Mouse (Mus musculus): Measurements from ENCODE around the gene 1700016K19Rik. TPM values are rescaled to one million over a fixed set of nuclear protein-coding genes. Genes with fewer than 3 reads are reported as not detected.

1700016K19Rik gene
- polyA plus RNA-seq, 1 experiment from 2014 or later: 2.6 TPM

DNA sequence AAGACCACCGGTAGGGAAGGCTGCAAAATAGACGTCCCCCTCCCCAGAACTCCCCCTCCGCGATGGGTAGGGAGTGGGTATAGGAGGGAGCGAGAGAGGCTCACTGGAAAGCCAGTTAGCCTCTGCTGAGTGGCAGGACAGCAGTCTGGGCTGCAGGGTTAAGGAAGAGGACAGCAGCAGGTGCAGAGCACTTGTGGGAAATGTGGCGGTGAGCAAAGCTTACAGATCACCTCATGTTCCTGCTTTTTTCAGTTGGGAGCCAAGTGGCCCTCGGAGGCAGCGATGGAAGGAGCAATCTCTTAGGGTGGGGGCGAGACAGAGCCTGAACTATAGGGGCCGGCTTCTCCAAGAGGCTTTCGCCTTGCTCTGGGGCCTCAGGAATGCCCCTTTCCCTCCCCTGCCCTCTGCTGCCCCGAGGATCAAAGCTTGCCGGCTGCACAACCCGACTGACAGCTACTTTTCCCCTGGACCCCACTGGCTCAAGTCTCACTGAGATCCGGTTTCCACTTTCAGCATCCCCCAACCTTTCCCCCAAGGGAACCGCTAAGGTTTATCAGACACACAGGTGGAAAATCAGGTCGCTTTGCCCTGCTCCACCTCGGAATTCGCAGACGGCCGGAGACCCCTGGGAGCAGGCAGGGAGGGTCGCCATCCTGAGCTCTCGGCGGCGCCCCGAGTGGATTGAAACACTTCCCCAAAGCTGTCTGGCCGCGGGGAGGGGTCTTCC lies 33.9 kb upstream of the 1700016K19Rik start:
- ATAC-seq: peak; percentile 23; the same call in 1 of the 2 replicates
- Histone ChIP-seq H3K4me1 (ENCODE audit: control insufficient read depth, insufficient read depth, low read length) (peaks cover 27% of the 10 kb centered on the region), H3K36me3 (ENCODE audit: control insufficient read depth, insufficient read depth, low read length) (no peaks in the 10 kb centered on the region), H3K27ac (ENCODE audit: low read length) (peak overlapping the region; percentile 84), H3K4me2 (ENCODE audit: low read depth, low read length) (peak overlapping the region; percentile 92), H3K27me3 (replicated peaks; ENCODE audit: control insufficient read depth, insufficient read depth, low read length) (no peaks in the 10 kb centered on the region), H3K9ac (ENCODE audit: low read depth, low read length) (peak overlapping the region; percentile 87), H3K9me3 (ENCODE audit: control insufficient read depth, low read length) (no peaks in the 10 kb centered on the region), H3K4me3 (ENCODE audit: low read length) (peak overlapping the region; percentile 69)
- 11% methylated on average over 28 of the region's 28 CpGs for WGBS

DNA sequence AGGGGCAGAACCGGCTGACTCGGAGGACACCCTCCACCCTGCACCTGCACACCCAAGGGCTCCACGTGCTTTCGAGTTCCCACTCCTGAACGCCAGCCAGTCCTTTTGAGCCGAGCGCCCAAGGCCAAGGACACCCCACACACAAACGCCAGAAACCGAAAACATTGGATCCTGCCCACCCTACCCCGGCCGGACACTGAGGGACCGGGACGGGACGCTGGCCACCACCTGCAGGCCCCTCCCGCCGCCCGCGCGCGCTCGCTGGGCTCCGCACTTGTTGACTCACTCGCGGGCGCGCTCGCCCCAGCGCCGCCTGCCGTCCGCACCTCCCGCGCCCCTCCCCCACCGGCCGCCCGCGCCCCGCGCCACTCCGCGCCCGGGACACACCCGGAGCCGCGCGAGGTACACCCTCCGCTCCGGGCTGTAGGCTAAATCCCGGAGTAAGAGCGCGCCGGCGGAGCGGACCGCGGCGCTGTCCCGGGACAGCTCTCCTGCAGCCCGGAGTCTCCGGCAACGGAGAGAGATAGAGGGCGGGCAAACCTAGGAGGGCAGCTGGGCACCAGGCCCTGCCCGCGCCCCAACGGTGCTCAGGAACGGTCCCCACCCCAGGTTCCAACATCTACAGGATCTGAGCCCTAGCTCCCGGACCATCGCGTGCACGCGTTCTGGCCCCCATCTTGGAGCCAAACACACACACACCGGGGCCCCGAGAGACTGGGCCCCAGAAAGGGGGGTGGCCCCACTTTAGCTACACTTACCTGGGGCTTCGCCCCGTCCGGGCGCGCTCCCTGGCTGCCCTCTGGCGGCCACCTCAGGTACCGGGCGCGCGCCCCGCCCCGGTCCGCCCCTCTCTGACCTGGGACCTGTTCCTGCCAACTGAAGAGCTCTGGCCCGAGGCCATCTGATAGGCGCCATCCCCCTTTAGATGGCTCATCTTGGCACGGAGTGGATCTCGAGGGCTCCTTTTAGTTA lies 33.0 kb upstream of the 1700016K19Rik start:
- WGBS: under 1% methylated on average over 87 of the region's 90 CpGs
- Histone ChIP-seq H3K4me1 (ENCODE audit: control insufficient read depth, insufficient read depth, low read length) (peaks cover 27% of the 10 kb centered on the region), H3K27me3 (replicated peaks; ENCODE audit: control insufficient read depth, insufficient read depth, low read length) (no peaks in the 10 kb centered on the region), H3K9me3 (ENCODE audit: control insufficient read depth, low read length) (no peaks in the 10 kb centered on the region), H3K9ac (ENCODE audit: low read depth, low read length) (peak overlapping the region; percentile 87), H3K27ac (ENCODE audit: low read length) (peak overlapping the region; percentile 93), H3K36me3 (ENCODE audit: control insufficient read depth, insufficient read depth, low read length) (no peaks in the 10 kb centered on the region), H3K4me3 (ENCODE audit: low read length) (peak overlapping the region; percentile 69), H3K4me2 (ENCODE audit: low read depth, low read length) (peak overlapping the region; percentile 92)
- peak; percentile 88 for ATAC-seq

DNA sequence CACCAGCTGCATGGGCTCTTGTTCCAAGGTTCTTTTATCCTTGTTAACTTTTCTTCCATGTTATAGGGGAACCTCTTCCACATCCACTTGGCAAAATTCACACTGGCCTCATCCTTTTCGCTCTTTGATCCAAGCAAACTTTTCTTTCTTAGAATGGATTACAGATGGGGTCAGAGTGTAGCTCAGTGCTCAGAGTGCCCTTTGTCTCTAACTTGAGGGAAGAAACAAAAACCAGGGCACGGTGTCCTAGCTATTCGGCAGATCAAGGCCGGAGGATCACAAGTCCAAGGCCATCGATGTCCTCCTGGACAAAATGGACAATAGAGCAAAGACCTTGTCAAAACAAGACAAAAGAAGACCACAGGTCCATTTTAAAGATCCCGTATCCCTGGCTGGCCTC lies 31.0 kb upstream of the 1700016K19Rik start:
- H3K4me2 ChIP-seq (ENCODE audit: low read depth, low read length): no peak overlapping the region
- H3K36me3 ChIP-seq (ENCODE audit: control insufficient read depth, insufficient read depth, low read length): no peaks in the 10 kb centered on the region
- H3K4me3 ChIP-seq (ENCODE audit: low read length): no peak overlapping the region
- ATAC-seq: no peak
- H3K9ac ChIP-seq (ENCODE audit: low read depth, low read length): no peak overlapping the region
- no peaks in the 10 kb centered on the region for H3K27me3 ChIP-seq (replicated peaks; ENCODE audit: control insufficient read depth, insufficient read depth, low read length)
- no peaks in the 10 kb centered on the region for H3K9me3 ChIP-seq (ENCODE audit: control insufficient read depth, low read length)
- peaks cover 25% of the 10 kb centered on the region for H3K4me1 ChIP-seq (ENCODE audit: control insufficient read depth, insufficient read depth, low read length)
- WGBS: 94% methylated on average over 6 of the region's 6 CpGs
- H3K27ac ChIP-seq (ENCODE audit: low read length): no peak overlapping the region

DNA sequence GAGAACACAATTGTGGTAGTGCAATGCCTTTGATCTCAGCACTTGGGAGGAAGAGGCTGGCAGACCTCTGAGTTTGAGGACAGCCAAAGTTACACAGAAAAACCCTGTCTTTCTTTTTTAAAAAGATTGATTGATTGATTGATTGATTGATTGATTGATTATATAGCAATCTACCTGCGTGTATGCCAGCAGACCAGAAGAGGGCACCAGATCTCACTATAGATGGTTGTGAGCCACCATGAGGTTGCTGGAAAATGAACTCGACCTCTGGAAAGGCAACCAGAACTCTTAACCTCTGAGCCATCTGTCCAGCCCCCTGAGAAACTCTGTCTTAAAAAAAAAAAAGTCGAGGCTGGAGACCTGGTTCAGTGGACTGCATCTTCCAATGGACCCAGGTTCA lies 29.1 kb upstream of the 1700016K19Rik start:
- Histone ChIP-seq H3K4me3 (ENCODE audit: low read length) (no peak overlapping the region), H3K36me3 (ENCODE audit: control insufficient read depth, insufficient read depth, low read length) (no peaks in the 10 kb centered on the region), H3K27me3 (replicated peaks; ENCODE audit: control insufficient read depth, insufficient read depth, low read length) (no peaks in the 10 kb centered on the region), H3K4me2 (ENCODE audit: low read depth, low read length) (no peak overlapping the region), H3K4me1 (ENCODE audit: control insufficient read depth, insufficient read depth, low read length) (peaks cover 9% of the 10 kb centered on the region; the same call in 1 of the 2 replicates), H3K9ac (ENCODE audit: low read depth, low read length) (no peak overlapping the region), H3K9me3 (ENCODE audit: control insufficient read depth, low read length) (no peaks in the 10 kb centered on the region), H3K27ac (ENCODE audit: low read length) (no peak overlapping the region)
- no peak for ATAC-seq
- 34% methylated on average over 3 of the region's 3 CpGs for WGBS

DNA sequence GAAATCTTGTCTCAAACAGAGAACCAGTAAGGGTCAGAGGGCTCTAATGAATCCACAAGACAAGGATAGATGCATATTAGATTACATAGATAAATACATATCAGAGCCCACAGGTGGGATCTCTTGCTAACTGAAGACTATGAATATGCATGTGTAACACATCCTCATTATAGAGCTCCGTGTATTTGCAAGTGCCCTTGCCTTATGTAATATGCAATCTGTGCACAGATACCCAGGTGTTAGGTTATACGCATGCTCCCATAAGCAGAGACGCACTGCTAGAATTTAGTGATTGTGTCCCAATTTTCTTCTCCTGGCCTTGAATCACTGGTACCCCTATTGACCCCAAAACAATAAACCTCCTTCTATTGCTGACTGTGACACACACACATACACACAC lies 27.5 kb upstream of the 1700016K19Rik start:
- 87% methylated on average over 3 of the region's 3 CpGs for WGBS
- no peaks in the 10 kb centered on the region for H3K36me3 ChIP-seq (ENCODE audit: control insufficient read depth, insufficient read depth, low read length)

DNA sequence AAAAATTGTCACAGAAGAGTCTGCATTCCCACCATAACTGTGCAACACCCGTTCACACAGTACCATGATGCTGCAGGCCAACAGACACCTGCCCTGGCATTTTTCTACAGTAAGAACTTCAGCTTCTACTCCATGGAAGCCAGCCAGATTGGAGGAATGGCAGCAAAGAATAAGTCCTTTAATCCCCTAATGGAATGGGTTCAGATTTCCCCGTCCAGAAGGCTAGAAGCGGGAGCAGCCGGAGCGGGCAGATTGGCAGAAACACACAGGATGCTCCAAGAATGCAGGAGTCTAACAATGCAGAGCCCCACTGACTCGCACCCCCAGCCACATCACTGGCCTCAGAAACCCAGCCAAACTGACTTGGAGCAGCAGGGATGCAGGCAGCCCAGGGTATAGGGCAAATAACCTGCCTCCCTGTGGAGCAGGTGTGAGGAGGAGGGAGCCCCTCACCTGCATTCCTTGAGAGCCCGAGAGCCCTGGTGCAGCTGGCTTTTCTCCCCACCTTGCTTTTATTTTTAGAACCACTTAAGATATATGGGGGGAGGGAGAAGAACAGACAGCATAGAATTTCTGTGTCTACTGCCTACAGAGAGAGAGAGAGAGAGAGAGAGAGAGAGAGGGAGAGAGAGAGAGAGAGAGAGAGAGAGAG lies 26.7 kb upstream of the 1700016K19Rik start:
- Histone ChIP-seq H3K4me2 (ENCODE audit: low read depth, low read length) (no peak overlapping the region), H3K36me3 (ENCODE audit: control insufficient read depth, insufficient read depth, low read length) (no peaks in the 10 kb centered on the region), H3K27me3 (replicated peaks; ENCODE audit: control insufficient read depth, insufficient read depth, low read length) (no peaks in the 10 kb centered on the region), H3K9me3 (ENCODE audit: control insufficient read depth, low read length) (no peaks in the 10 kb centered on the region), H3K27ac (ENCODE audit: low read length) (no peak overlapping the region), H3K9ac (ENCODE audit: low read depth, low read length) (no peak overlapping the region), H3K4me3 (ENCODE audit: low read length) (no peak overlapping the region), H3K4me1 (ENCODE audit: control insufficient read depth, insufficient read depth, low read length) (no peaks in the 10 kb centered on the region)
- WGBS: 36% methylated on average over 7 of the region's 7 CpGs
- ATAC-seq: no peak

More for the DNA sequence above, 27.5 kb upstream of the 1700016K19Rik start:
- no peak overlapping the region for H3K9ac ChIP-seq (ENCODE audit: low read depth, low read length)
- 0 out of 2 replicates have a peak, but pooled peaks cover 3% of the 10 kb centered on the region for H3K4me1 ChIP-seq (ENCODE audit: control insufficient read depth, insufficient read depth, low read length)
- H3K4me2 ChIP-seq (ENCODE audit: low read depth, low read length): no peak overlapping the region
- no peak overlapping the region for H3K4me3 ChIP-seq (ENCODE audit: low read length)
- no peak overlapping the region for H3K27ac ChIP-seq (ENCODE audit: low read length)
- H3K9me3 ChIP-seq (ENCODE audit: control insufficient read depth, low read length): no peaks in the 10 kb centered on the region
- no peaks in the 10 kb centered on the region for H3K27me3 ChIP-seq (replicated peaks; ENCODE audit: control insufficient read depth, insufficient read depth, low read length)
- no peak for ATAC-seq

DNA sequence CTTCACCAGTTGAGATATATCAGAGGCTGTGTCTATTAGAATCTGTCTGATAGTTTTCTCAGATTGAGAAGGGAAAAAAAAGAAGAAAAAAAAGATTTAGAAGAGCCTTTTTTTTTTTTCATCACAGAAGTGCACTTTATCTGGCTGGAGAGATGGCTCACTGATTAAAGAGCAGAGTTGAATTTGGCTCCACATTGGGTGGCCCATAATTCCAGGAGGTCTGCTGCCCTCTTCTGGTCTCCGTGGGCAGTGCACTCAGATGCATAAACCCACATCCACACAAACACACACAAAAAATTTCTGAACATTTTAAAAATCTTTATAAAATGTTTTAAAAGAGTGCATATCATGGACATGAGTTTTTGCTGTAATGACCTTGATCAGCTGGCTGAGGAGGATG lies 25.7 kb upstream of the 1700016K19Rik start:
- no peaks in the 10 kb centered on the region for H3K27me3 ChIP-seq (replicated peaks; ENCODE audit: control insufficient read depth, insufficient read depth, low read length)
- H3K4me1 ChIP-seq (ENCODE audit: control insufficient read depth, insufficient read depth, low read length): no peaks in the 10 kb centered on the region
- no peaks in the 10 kb centered on the region for H3K9me3 ChIP-seq (ENCODE audit: control insufficient read depth, low read length)
- WGBS: 79% methylated on average over 1 of the region's 1 CpGs
- H3K9ac ChIP-seq (ENCODE audit: low read depth, low read length): no peak overlapping the region
- ATAC-seq: no peak
- H3K27ac ChIP-seq (ENCODE audit: low read length): no peak overlapping the region
- no peak overlapping the region for H3K4me3 ChIP-seq (ENCODE audit: low read length)
- no peaks in the 10 kb centered on the region for H3K36me3 ChIP-seq (ENCODE audit: control insufficient read depth, insufficient read depth, low read length)
- no peak overlapping the region for H3K4me2 ChIP-seq (ENCODE audit: low read depth, low read length)

DNA sequence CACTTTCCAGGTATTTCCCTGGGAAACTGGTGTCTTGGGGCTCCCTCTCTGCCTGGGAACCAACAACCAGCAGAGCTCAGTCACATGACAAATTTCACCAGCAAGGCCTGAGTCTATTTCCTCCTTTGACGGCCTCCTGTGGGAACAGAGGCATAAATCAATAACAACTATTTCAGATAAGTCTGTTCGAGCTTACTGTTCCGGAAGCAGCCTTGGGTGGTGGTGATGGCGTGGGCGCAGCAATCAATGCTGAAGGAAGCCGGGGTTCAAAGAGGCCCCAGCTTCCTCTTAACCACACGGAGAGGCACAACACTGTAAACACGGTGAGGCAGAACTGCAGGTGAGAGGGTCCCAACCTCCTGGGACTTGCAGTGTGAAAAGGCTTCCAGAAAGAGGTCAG lies 23.0 kb upstream of the 1700016K19Rik start:
- Histone ChIP-seq H3K4me1 (ENCODE audit: control insufficient read depth, insufficient read depth, low read length) (no peaks in the 10 kb centered on the region), H3K4me3 (ENCODE audit: low read length) (no peak overlapping the region), H3K27ac (ENCODE audit: low read length) (peak overlapping the region; percentile 50), H3K9ac (ENCODE audit: low read depth, low read length) (no peak overlapping the region), H3K27me3 (replicated peaks; ENCODE audit: control insufficient read depth, insufficient read depth, low read length) (no peaks in the 10 kb centered on the region), H3K4me2 (ENCODE audit: low read depth, low read length) (no peak overlapping the region), H3K9me3 (ENCODE audit: control insufficient read depth, low read length) (no peaks in the 10 kb centered on the region), H3K36me3 (ENCODE audit: control insufficient read depth, insufficient read depth, low read length) (no peaks in the 10 kb centered on the region)
- 36% methylated on average over 8 of the region's 8 CpGs for WGBS
- peak; percentile 88 for ATAC-seq

DNA sequence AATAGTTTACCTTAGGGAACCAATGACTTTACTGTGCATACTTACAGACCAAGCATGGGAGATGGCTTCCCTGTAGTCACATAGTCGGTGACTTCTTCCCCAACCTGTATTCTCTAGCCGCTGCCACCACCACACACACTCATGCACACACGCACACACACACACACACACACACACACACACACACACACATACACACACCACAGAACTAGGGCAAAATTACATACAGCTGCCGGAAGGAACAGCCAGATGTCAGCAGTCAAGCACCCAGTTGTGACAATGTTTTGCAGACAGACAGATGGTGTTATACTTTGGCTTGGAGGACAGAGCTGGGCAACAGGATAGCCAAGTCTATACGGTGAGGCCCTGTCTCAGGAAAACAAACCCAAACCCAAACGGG lies 21.7 kb upstream of the 1700016K19Rik start:
- H3K9me3 ChIP-seq (ENCODE audit: control insufficient read depth, low read length): no peaks in the 10 kb centered on the region
- H3K4me1 ChIP-seq (ENCODE audit: control insufficient read depth, insufficient read depth, low read length): no peaks in the 10 kb centered on the region
- H3K27ac ChIP-seq (ENCODE audit: low read length): no peak overlapping the region
- H3K27me3 ChIP-seq (replicated peaks; ENCODE audit: control insufficient read depth, insufficient read depth, low read length): no peaks in the 10 kb centered on the region
- H3K4me3 ChIP-seq (ENCODE audit: low read length): no peak overlapping the region
- no peak for ATAC-seq
- H3K4me2 ChIP-seq (ENCODE audit: low read depth, low read length): no peak overlapping the region
- H3K36me3 ChIP-seq (ENCODE audit: control insufficient read depth, insufficient read depth, low read length): no peaks in the 10 kb centered on the region
- H3K9ac ChIP-seq (ENCODE audit: low read depth, low read length): no peak overlapping the region
- WGBS: 71% methylated on average over 6 of the region's 6 CpGs
